Mouse (Mus musculus) heart, postnatal 0 days (tissue): ENCODE measurements around the gene Elane.

Experiments used
- CTCF ChIP-seq: IDR thresholded peaks from 2 replicates; pipeline ENCODE4 v1.5.1; 2016; ENCODE audit warnings: antibody characterized with exemption, control low read depth, low read depth
- EP300 ChIP-seq: IDR thresholded peaks from 2 replicates; pipeline ENCODE4 v1.6.1; 2016; ENCODE audit warnings: antibody characterized with exemption, low read depth

- no peak for TF ChIP-seq CTCF
- no peak for TF ChIP-seq EP300
These were observed 8.9 kb upstream of the Elane start for GRCm38 (mm10) chr10:79877174-79877573.
